Mouse (Mus musculus) adrenal gland, postnatal 4 days (tissue): ENCODE data around the gene Tubgcp3. TPM values are rescaled to one million over a fixed set of nuclear protein-coding genes. Genes with fewer than 3 reads are reported as not detected.
"Not testable (repeated sequence)": the region's sequence is repeated elsewhere in the genome, so short reads cannot be mapped to it uniquely, and the experiment has no call there.

Source experiments
- DNase-seq, 2 experiments: peaks; one replicate each; pipeline ENCODE4 v3.0.0; 2021 to 2022; ENCODE audit warnings: low spot score in 2 of 2, mixed read lengths in 2 of 2
- long read RNA-seq, 2 experiments: library from polyadenylated mRNA; stranded (forward); transcript quantifications; one replicate each; pipeline ENCODE4 v2.0.0; 2021
- total RNA-seq, 2 experiments: library from RNA; stranded (reverse); gene quantifications; 2 replicates each; pipeline ENCODE4 v1.2.3; 2021

The Tubgcp3 gene
- total RNA-seq, result 10 to 100 TPM; 47.5 to 48.7 TPM
- long read RNA-seq, experiment 1, transcript Tubgcp3-201 (22 exons, 3,797 nt), result major isoform, 18 of 33 reads
- long read RNA-seq, experiment 1, partial matches to known transcripts, result 7 of 33 reads
- long read RNA-seq, experiment 1, other reads (novel, unspliced or antisense), result 8 of 33 reads
- long read RNA-seq, experiment 2, transcript Tubgcp3-201 (22 exons, 3,797 nt), result major isoform, 75 of 111 reads
- long read RNA-seq, experiment 2, partial matches to known transcripts, result 9 of 111 reads
- long read RNA-seq, experiment 2, other reads (novel, unspliced or antisense), result 27 of 111 reads

GRCm38 (mm10) chr8:12672056-12672881 lies at the start of gene Tubgcp3:
TSS of gene Tubgcp3 (minus strand) at chr8:12672248.
- peak; percentile 72 to 79 for DNase-seq

GRCm38 (mm10) chr8:12719091-12719490 lies 47.0 kb upstream of the Tubgcp3 start:
- no peak for DNase-seq

- no peak for DNase-seq
These were observed 44.0 kb upstream of the Tubgcp3 start for GRCm38 (mm10) chr8:12715861-12716585.

GRCm38 (mm10) chr8:12711623-12712022 lies 39.6 kb upstream of the Tubgcp3 start:
- DNase-seq, result no peak

GRCm38 (mm10) chr8:12703597-12703996 lies 31.5 kb upstream of the Tubgcp3 start:
- no peak for DNase-seq

- DNase-seq, result no peak
These were observed 30.2 kb upstream of the Tubgcp3 start for GRCm38 (mm10) chr8:12702290-12702689.

- no peak for DNase-seq
These were observed 26.7 kb upstream of the Tubgcp3 start for GRCm38 (mm10) chr8:12698660-12699277.

- no peak for DNase-seq
These were observed 16.8 kb upstream of the Tubgcp3 start for GRCm38 (mm10) chr8:12688851-12689250.

GRCm38 (mm10) chr8:12677529-12677928 lies 5.5 kb upstream of the Tubgcp3 start:
- peak; percentile 43 to 56 for DNase-seq

GRCm38 (mm10) chr8:12671473-12672055 lies 484 bp downstream of the Tubgcp3 start:
- no peak for DNase-seq

GRCm38 (mm10) chr8:12670965-12671364 lies 1.1 kb downstream of the Tubgcp3 start:
- no peak for DNase-seq

- DNase-seq, result no peak
These were observed 3.2 kb downstream of the Tubgcp3 start for GRCm38 (mm10) chr8:12668832-12669231.

- not testable (repeated sequence) for DNase-seq
These were observed 5.5 kb downstream of the Tubgcp3 start for GRCm38 (mm10) chr8:12666530-12666929.

- DNase-seq, result no peak
These were observed 9.0 kb downstream of the Tubgcp3 start for GRCm38 (mm10) chr8:12663105-12663456.

- DNase-seq, result no peak
These were observed 9.5 kb downstream of the Tubgcp3 start for GRCm38 (mm10) chr8:12662375-12663104.

- DNase-seq, result no peak
These were observed 14.6 kb downstream of the Tubgcp3 start for GRCm38 (mm10) chr8:12657411-12657810.

- DNase-seq, result no peak
These were observed 20.8 kb downstream of the Tubgcp3 start for GRCm38 (mm10) chr8:12651246-12651645.

GRCm38 (mm10) chr8:12650495-12650894 lies 21.6 kb downstream of the Tubgcp3 start:
- no peak for DNase-seq

GRCm38 (mm10) chr8:12648951-12649350 lies 23.1 kb downstream of the Tubgcp3 start:
- no peak for DNase-seq

GRCm38 (mm10) chr8:12646536-12646935 lies 25.5 kb downstream of the Tubgcp3 start:
- DNase-seq, result no peak
